In genomic region chr16:96114729-96115128, GRCm38 (mm10) we compare ENCODE assay signal across 14 mouse cellular contexts. TPM values are rescaled to one million over a fixed set of nuclear protein-coding genes. Genes with fewer than 3 reads are reported as not detected.
A peak's percentile ranks its signal among the peaks of the same experiment; 100 is the strongest.
DNase-seq lines count a peak whose midpoint lies in the region; ATAC-seq and TF ChIP-seq lines count a peak whose summit lies in the region.
"Had no signal": no experiment of that assay in that cellular context is flagged by ENCODE, and none has a peak within 500 bp of the region (broad histone marks: within the 10 kb centered on the region; RNA-seq: fewer than 3 reads in every experiment).

No protein-coding gene starts in this region.

- no peak for TF ChIP-seq POLR2A in heart, adult 2 months (IDR thresholded peaks at IDR 0.05; ENCODE audit: insufficient read depth, low read depth, low read length)

- H3K27me3 ChIP-seq in heart, adult 2 months (ENCODE audit: control insufficient read depth, insufficient read depth, low read length) = no peaks in the 10 kb centered on the region
- no peaks in the 10 kb centered on the region for H3K27me3 ChIP-seq in lung, postnatal 0 days (replicated peaks; ENCODE audit: insufficient read depth, low read length)
- H3K27me3 ChIP-seq: hindbrain, embryonic 15.5 days had no signal

- H3K9ac ChIP-seq in heart, adult 2 months (ENCODE audit: low read depth, low read length) = no peak overlapping the region
- no peak overlapping the region for H3K9ac ChIP-seq in lung, postnatal 0 days (replicated peaks; ENCODE audit: low read depth)
- H3K9ac ChIP-seq in ES-E14 (ENCODE audit: insufficient read depth, low read depth, low read length, poor library complexity, severe bottlenecking) = peak overlapping the region; percentile 30; the same call in 1 of the 2 replicates
- H3K9ac ChIP-seq: hindbrain, embryonic 15.5 days had no signal

- no peak for TF ChIP-seq EP300 in heart, adult 2 months (IDR thresholded peaks at IDR 0.05; ENCODE audit: insufficient read depth, low read depth, low read length)
- no peak for TF ChIP-seq EP300 in lung, postnatal 0 days (IDR thresholded peaks at IDR 0.05)

- no peak overlapping the region for H3K27ac ChIP-seq in heart, adult 2 months
- no peak overlapping the region for H3K27ac ChIP-seq in lung, postnatal 0 days (ENCODE audit: low read length)
- H3K27ac ChIP-seq in ES-E14 (ENCODE audit: insufficient read depth, low read depth, low read length, poor library complexity, severe bottlenecking) = no peak overlapping the region
- H3K27ac ChIP-seq: hindbrain, embryonic 15.5 days had no signal

- H3K9me3 ChIP-seq in lung, postnatal 0 days (ENCODE audit: low read length) = no peaks in the 10 kb centered on the region
- H3K9me3 ChIP-seq in ES-E14 (ENCODE audit: control insufficient read depth, insufficient read depth, low read depth, low read length) = no peaks in the 10 kb centered on the region
- H3K9me3 ChIP-seq: hindbrain, embryonic 15.5 days had no signal

- ATAC-seq in lung, postnatal 0 days = no peak
- ATAC-seq in megakaryocyte progenitor cell, adult 5-6 weeks (replicated peaks; ENCODE audit: poor library complexity) = peak; percentile 72

- H3K4me1 ChIP-seq in heart, adult 2 months (ENCODE audit: control insufficient read depth, insufficient read depth, low read length) = no peaks in the 10 kb centered on the region
- H3K4me1 ChIP-seq in lung, postnatal 0 days (ENCODE audit: insufficient read depth, low read depth, low read length) = no peaks in the 10 kb centered on the region
- no peaks in the 10 kb centered on the region for H3K4me1 ChIP-seq in ES-E14 (ENCODE audit: control insufficient read depth in 2 of 2, insufficient read depth in 2 of 2, low read length in 2 of 2, poor library complexity in 1 of 2)
- H3K4me1 ChIP-seq: hindbrain, embryonic 15.5 days had no signal

- intact Hi-C loops in heart, adult 2 months (cut with DNase I) = no loop called here

- H3K79me2 ChIP-seq in heart, adult 2 months (replicated peaks; ENCODE audit: control insufficient read depth, insufficient read depth, low read length) = no peaks in the 10 kb centered on the region

- no peak overlapping the region for H3K4me3 ChIP-seq in heart, adult 2 months
- H3K4me3 ChIP-seq in lung, postnatal 0 days (ENCODE audit: low read depth, low read length) = no peak overlapping the region
- no peak overlapping the region; a peak in 1 of 4 replicates for H3K4me3 ChIP-seq in ES-E14 (ENCODE audit: insufficient read depth in 1 of 2, low read depth in 1 of 2, low read length in 2 of 2, poor library complexity in 1 of 2, severe bottlenecking in 1 of 2)
- H3K4me3 ChIP-seq: hindbrain, embryonic 15.5 days had no signal

- peak; percentile 41 for TF ChIP-seq CTCF in heart, adult 2 months (IDR thresholded peaks at IDR 0.05)
- peak; percentile 23 for TF ChIP-seq CTCF in lung, postnatal 0 days (IDR thresholded peaks at IDR 0.05)

- H3K36me3 ChIP-seq in heart, adult 2 months (ENCODE audit: control insufficient read depth, insufficient read depth, low read length) = no peaks in the 10 kb centered on the region
- H3K36me3 ChIP-seq in lung, postnatal 0 days (ENCODE audit: insufficient read depth, low read length) = no peaks in the 10 kb centered on the region
- H3K36me3 ChIP-seq in ES-E14 (ENCODE audit: control insufficient read depth, insufficient read depth, low read length, poor library complexity, severe bottlenecking) = no peaks in the 10 kb centered on the region

- H3K4me2 ChIP-seq in lung, postnatal 0 days (replicated peaks; ENCODE audit: low read depth, low read length) = no peak overlapping the region
- H3K4me2 ChIP-seq: hindbrain, embryonic 15.5 days had no signal

- 52% methylated on average over 4 of the region's 4 CpGs for WGBS in heart, adult 2 months
- 45% methylated on average over 4 of the region's 4 CpGs for WGBS in lung, postnatal 0 days

- in situ Hi-C loops in ES-E14 (cut with MboI; ENCODE audit: low sequenced_read_pairs in 2 of 2, unreplicated experiment in 2 of 2) = no loop called here

- DNase-seq in heart, adult 2 months = no peak
- no peak for DNase-seq in heart, adult 18-20 months
- DNase-seq in lung, postnatal 0 days (ENCODE audit: low spot score) = no peak
- DNase-seq in lung, postnatal 36 days = no peak
- no peak for DNase-seq in ES-E14 (ENCODE audit: low read depth, low spot score)
- no peak for DNase-seq in frontal cortex, postnatal 36 days (ENCODE audit: low spot score in 2 of 2)
- DNase-seq in right cerebral cortex, adult 2 months (ENCODE audit: low spot score in 2 of 2) = no peak
- DNase-seq: adrenal gland, postnatal 14 days; cerebellum, postnatal 10 days; heart, postnatal 14 days; lung, adult 18-20 months; right cerebral cortex, postnatal 25 days had no signal

TF ChIP-seq in ES-E14, 5 proteins besides CTCF, POLR2A, EP300 and RAD21:
- TF ChIP-seq ZC3H11A (IDR thresholded peaks at IDR 0.05; ENCODE audit: borderline replicate concordance, low read depth, low read length) (0 out of 2 replicates have a peak, but pooled peaks have one; percentile 8), MAFK (IDR thresholded peaks at IDR 0.05; ENCODE audit: insufficient read depth, low read depth, low read length) (no peak), ZNF384 (IDR thresholded peaks at IDR 0.05; ENCODE audit: low read depth, low read length) (0 out of 2 replicates have a peak, but pooled peaks have one; percentile 25), CHD2 (IDR thresholded peaks at IDR 0.05; ENCODE audit: low read depth, low read length) (no peak), HCFC1 (IDR thresholded peaks at IDR 0.05; ENCODE audit: borderline replicate concordance, insufficient read depth, low read length) (no peak)

RNA-seq across cellular contexts. Expression of gene Hmgn1, which starts 12.8 kb away (rescaled TPM):
- total RNA-seq in heart, adult 2 months (2021) = 10 to 100 TPM; 47.9 to 53.1 TPM
- polyA plus RNA-seq in heart, adult 2 months (2012; rRNA removed) = 14.6 and 27.9 TPM in 2 replicates
- 10 to 100 TPM; 46.5 to 57.6 TPM for total RNA-seq in heart, adult 18-20 months (2021)
- 279 and 307 TPM in 2 replicates for polyA plus RNA-seq in lung, postnatal 0 days (2015; fragmentation: Nextera tagmentation; extraction: Ambion mirVana)
- total RNA-seq in ES-E14 (2012; rRNA removed) = 278 and 403 TPM in 2 replicates
- total RNA-seq in megakaryocyte progenitor cell, adult 5-6 weeks (2015) = 123 and 124 TPM in 2 replicates
- total RNA-seq in megakaryocyte progenitor cell, adult 5-6 weeks (2017) = 120 and 271 TPM in 2 replicates

RNA-seq across cellular contexts. Expression of gene Wrb, which starts 30.5 kb away (rescaled TPM):
- total RNA-seq in heart, adult 2 months (2021) = 10 to 100 TPM; 16.1 to 18.9 TPM
- polyA plus RNA-seq in heart, adult 2 months (2012; rRNA removed) = 32.6 and 32.7 TPM in 2 replicates
- 10 to 100 TPM; 14.3 to 19.5 TPM for total RNA-seq in heart, adult 18-20 months (2021)
- polyA plus RNA-seq in lung, postnatal 0 days (2015; fragmentation: Nextera tagmentation; extraction: Ambion mirVana) = 25.3 and 28.6 TPM in 2 replicates
- total RNA-seq in ES-E14 (2012; rRNA removed) = 93.7 and 126 TPM in 2 replicates
- 10.5 and 13.3 TPM in 2 replicates for total RNA-seq in megakaryocyte progenitor cell, adult 5-6 weeks (2015)
- total RNA-seq in megakaryocyte progenitor cell, adult 5-6 weeks (2017) = 16.2 and 20.1 TPM in 2 replicates

RNA-seq across cellular contexts. Expression of gene Brwd1, which starts 32.4 kb away (rescaled TPM):
- 10 to 100 TPM; 65.5 to 88.7 TPM for total RNA-seq in heart, adult 2 months (2021)
- 24.4 and 43.8 TPM in 2 replicates for polyA plus RNA-seq in heart, adult 2 months (2012; rRNA removed)
- total RNA-seq in heart, adult 18-20 months (2021) = 10 to 100 TPM; 75.4 to 80.1 TPM
- polyA plus RNA-seq in lung, postnatal 0 days (2015; fragmentation: Nextera tagmentation; extraction: Ambion mirVana) = 38.2 and 42.5 TPM in 2 replicates
- 117 and 146 TPM in 2 replicates for total RNA-seq in ES-E14 (2012; rRNA removed)
- 34.2 and 45.1 TPM in 2 replicates for total RNA-seq in megakaryocyte progenitor cell, adult 5-6 weeks (2015)
- 33.5 and 75.6 TPM in 2 replicates for total RNA-seq in megakaryocyte progenitor cell, adult 5-6 weeks (2017)
